Mouse (Mus musculus) kidney, postnatal 10 days (tissue): Measurements from ENCODE around the gene Plekhg2.

Source experiments
- DNase-seq: peaks from one replicate; pipeline ENCODE4 v3.0.0; 2021; ENCODE audit warnings: mixed read lengths

The Plekhg2 gene

DNA sequence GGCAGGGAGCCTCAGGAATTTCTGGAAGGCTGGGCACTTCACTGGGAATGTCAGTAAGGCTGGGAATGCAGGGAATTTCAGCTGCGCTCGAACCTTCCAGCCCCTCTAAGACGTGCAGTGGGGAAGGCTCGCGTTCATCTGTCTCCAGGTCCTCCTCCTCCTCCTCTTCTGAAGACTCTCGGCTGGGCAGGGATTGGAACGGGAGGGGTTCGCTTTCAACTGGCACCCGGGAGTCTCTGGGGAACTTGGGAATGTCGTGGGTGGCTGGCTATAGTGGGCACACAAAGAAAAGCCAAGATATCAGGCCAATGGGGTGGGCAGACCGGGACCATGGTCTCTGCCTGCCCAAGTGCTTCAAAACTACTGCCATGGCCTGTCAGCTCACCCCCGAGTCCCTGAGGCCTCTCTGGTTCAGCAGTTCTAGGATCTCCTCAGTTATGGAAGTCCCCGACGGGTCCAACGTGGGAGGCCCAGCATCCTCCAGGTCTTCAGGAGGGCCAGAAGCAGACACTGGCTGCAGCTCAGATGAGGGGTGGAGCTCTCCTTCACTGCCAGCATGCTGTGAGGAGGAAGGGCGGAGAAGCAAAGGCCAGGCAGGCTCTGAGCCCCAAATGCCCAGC lies 9.8 kb downstream of the Plekhg2 start:
- DNase-seq = no peak

DNA sequence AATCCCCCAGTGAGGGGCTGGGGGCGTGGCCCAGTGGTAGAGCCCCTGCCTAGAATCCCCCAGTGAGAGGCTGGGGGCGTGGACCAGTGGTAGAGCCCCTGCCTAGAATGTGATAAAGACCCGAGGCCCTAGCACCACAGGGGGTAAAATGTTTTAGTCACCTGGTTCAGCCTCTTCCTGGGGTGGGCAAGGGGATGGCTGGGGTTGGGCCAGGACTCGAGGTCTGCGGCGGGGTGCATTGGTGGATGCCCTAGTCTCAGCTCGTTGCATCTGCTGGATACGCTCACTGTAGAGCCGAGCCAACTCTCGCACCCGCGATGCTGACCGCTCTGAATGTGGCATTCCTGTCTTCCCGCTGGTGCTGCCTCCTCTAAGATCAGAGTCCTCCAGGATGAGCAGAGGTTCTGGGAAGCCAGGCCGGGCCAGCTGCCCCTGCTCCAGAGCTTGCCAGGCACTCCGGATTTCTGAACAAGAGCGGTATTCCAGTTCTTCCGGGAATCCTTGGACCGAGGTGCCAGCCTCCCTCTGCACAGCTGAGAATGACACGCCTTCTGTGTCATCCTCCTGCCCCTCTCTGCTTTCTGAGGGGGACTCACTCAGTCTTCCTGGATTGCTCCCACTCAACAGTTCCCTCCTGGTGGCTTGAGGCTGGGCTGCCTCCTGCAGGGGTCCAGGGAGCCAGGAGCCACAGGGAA lies 10.6 kb downstream of the Plekhg2 start:
- DNase-seq = no peak

DNA sequence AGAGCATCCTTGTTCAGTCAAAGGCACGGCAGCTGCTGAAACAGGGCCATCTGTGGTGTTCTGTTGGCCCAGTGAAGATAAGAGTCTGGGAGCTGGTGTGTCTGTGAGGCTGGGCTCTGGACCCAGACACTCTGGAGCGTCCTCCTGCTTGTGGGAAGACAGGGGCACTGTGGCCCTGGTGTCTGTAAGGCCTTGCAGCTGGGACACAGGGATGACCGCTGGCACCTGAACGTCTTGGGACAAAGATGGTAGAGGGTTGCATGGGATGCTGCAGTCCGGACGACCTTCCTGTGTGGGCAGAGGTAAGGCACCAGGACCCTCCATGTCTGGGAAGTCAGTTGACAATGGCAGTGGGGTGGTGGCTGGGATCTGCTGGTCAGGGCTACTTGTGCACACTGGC lies 12.1 kb downstream of the Plekhg2 start:
- DNase-seq = no peak

DNA sequence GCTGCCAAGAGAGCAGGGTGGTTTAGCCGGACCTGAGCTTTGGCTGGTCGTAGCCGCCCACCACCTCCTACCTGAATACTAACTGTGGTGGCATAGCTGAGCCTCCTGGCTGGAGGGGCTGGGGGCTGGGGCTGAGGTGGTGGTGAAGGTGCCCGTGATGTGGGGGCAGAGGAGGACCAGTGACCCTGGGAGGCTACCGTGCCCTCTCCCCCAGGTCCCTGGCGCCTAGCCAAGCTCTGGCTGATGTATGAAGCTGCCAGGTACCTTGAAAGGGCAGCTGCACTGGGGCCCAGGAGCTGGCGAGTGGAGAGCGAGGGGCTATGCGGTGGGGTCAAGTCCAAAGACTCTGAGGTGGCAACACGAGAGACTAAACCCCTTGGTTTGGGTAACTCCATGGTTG lies 12.5 kb downstream of the Plekhg2 start:
- DNase-seq = peak; percentile 52

DNA sequence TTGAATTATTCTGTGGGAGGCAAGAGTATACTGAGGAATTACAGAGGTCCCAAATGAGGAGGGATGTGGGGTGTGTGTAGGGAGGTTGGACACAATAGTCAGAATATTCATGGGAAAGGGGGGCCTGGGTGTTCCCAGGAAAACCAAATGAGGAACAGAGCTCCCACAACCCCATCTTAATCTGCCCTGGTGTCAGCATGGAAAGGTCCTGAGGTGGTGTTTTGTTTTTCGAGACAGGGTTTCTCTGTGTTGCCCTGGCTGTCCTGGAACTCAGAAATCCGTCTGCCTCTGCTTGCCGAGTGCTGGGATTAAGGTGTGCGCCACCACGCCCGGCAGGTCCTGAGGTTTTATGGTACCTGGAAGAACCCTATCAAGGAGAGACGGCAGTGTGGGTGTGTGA lies 14.0 kb downstream of the Plekhg2 start:
- DNase-seq = peak; percentile 6

GRCm38 (mm10) chr7:28357984-28358383 lies 14.4 kb downstream of the Plekhg2 start:
- peak; percentile 35 for DNase-seq

DNA sequence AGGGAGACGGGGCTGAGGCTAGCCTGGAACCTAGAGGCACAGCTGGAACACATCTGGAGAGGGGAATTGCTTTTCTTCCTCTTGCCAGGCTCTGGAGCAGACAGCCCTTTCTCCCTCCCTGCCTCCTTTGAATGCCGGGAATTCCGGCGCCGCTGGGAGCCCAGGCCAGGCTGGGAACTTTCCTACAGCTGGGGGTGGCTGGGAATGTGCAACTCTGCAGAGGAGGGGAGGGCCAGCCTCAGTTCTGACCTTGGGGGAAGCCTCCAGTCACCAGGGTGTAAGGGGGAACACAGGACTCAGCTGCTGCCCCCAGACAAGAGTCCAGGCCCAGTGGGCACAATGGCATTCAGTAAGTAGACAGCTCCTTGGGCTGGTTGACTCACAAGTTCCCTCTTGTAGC lies 15.4 kb downstream of the Plekhg2 start:
- DNase-seq = peak; percentile 87

DNA sequence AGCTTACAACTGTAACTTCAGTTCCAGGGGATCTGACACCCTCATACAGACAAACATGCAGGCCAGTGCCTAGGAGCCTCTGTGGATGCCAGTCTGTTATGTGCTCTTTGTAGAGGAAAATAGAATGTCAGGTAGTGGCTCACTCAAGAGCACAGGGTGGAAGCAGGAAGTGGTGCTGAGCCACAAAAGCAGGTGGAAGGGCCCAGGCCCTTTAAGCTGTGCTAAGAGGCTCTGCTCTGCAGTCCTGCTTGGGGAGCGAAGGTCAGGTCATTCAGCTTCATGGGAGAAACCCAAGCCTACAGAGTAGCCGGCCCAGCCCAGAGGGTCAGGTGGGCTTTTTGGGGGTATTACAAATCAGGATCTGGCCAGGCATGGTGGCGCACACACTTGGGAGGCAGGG lies 17.2 kb downstream of the Plekhg2 start:
- DNase-seq = no peak

DNA sequence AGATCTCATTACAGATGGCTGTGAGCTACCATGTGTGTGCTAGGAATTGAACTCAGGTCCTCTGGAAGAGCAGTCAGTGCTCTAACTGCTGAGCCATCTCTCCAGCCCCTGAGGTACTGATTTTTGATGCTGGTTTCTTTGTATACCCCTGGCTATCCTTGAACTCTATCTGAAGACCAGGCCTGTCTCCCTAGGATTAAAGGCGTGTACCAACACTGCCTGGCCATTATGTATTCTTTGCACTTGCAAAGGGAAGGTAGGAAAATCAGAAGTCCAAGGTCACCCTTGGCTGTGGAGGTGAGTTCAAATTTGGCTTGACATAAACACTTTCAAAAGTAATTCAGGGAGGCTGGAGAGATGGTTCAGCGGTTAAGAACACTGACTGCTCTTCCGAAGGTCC lies 17.8 kb downstream of the Plekhg2 start:
- no peak for DNase-seq

DNA sequence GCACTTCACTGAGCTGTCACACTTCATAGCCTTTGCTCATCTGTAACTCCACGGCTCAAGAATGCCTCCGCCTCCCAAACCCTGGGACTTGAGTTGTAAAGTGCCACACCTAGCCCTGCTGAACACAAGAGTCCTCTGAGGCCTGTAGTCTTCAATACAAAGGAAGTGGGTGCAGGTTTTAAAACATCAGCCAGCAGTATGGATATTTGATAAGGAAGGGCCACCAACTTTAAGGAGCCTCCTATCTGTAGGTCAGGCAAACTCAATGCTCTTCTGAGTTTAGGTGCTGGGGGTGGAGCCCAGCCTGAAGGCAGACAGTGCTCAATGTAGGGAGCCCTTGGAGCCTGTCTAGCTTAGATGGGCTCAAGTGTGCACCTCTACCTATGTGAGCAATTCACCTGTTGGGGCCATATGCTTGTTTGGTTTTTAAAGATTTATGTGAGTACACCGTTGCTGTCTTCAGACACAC lies 18.3 kb downstream of the Plekhg2 start:
- no peak for DNase-seq

- DNase-seq = peak; percentile 34
These were observed 19.1 kb downstream of the Plekhg2 start for GRCm38 (mm10) chr7:28353267-28353666.

DNA sequence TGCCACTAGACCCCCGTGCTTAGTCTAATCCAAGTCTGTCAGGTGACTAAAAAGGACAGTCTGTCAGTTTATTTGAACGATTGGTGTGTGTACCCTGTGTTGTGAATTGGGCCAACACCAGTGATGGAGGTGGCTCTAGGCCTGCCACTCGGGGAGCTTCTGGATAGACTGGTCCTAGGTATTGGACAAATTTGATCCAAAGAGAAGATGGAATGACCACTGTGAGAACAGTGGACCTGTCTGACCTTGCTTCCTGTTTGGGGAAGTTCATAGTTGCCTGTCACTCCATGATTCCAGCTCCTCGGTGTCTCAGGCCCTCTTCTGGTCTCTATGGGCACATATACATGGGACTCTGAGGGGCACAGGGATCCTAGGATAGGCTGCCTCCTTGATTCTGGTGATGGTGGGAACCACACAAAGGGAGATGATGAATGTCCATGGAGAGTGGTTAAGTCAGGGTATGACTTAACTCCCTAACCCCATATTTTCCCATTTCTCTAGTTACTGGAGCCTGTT lies 20.7 kb downstream of the Plekhg2 start:
- no peak for DNase-seq

DNA sequence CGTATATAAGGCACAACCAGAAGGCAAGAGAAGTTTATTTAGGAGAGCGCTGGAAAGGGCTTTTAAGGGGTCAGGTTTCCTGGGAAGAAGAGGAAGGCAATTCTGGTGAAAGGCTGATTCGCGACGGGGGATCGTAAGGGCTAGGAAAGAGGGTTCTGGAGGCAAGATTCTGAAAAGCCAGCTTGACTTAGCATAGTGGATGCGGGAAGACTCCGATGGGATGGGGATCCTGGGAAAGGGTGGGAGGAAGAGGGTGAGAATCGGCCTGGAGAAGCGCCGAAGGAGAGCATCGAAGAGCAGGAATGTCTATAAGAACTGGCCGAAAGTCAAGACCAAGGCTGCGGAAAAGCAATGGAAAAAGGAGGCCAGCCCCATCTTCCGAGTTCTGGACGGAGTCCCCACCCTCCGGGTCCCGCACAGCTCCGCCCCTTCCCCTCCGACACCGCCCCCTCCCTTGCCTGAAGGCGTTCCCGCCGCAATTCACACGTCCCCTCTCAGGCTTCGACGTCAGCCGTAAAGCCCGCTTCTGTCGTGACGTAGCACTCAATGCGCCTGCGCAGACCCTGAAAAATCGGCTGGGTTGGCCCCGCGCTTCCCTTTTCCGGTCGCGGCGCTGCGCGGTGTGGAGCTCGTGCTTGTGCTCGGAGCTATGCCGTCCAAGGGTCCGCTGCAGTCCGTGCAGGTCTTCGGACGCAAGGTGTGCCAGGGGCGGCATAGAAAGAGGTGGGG lies 22.1 kb downstream of the Plekhg2 start, which contains the start of gene Rps16:
Gene Rps16, plus strand, starts transcription at position 498 of the 729 bp plus-strand sequence.
- DNase-seq = peak; percentile 99

- DNase-seq = no peak
These were observed 23.8 kb downstream of the Plekhg2 start for GRCm38 (mm10) chr7:28348601-28349000.

- peak; percentile 36 for DNase-seq
These were observed 24.7 kb downstream of the Plekhg2 start for GRCm38 (mm10) chr7:28347746-28348145.

- DNase-seq = peak; percentile 78
These were observed 27.8 kb downstream of the Plekhg2 start for GRCm38 (mm10) chr7:28344637-28345036.

GRCm38 (mm10) chr7:28341381-28341780 lies 31.0 kb downstream of the Plekhg2 start:
- no peak for DNase-seq

GRCm38 (mm10) chr7:28339213-28339917 lies 33.0 kb downstream of the Plekhg2 start:
- peak; percentile 71 for DNase-seq

DNA sequence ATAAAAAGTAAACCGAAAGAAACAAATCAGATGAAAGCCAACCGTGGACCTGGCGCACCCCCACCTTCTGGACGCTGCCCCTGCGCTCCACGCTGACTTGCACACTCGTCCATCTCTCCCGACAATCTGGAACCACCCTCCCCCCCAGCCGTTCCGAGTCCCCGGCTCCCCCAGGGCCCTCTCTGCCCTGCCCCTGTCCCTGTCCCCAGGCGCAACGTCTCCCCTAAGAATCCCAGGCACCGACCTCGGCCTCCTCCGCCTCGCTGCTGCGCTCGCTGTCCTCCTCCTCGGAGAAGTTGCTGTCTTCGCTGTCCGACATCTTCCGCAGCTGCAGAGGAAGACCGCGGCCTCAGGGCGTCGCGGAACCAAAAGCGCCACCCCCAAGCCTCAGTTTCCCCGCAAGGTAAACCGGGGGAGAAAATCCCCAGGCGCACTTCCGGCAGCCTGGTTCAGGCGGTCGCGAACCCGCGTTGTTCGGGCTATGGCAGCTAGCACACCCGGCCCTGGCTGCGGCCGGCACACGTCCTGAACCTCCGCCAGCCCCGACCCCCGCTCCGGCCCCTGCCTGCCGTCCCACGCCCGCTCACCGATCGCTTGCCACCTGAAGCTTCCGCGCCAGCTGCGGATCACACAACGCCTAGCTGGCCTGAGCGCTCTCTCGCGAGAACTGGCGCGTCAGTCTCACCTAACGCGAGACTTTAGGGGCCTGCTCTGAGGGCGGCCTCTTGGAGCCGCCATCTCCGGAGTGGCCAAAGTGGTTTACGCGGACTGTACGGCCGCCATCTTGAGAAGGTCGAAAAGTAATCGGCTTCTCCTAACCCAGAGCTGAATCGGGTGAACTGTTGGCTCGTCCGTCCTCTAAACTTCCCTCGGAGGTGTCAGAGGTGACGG lies 34.0 kb downstream of the Plekhg2 start, which contains the start of gene Supt5:
Gene Supt5, minus strand, starts transcription at position 639 of the 891 bp plus-strand sequence.
- peak; percentile 99 for DNase-seq

GRCm38 (mm10) chr7:28335471-28335870 lies 36.9 kb downstream of the Plekhg2 start:
- no peak for DNase-seq

GRCm38 (mm10) chr7:28334534-28334933 lies 37.9 kb downstream of the Plekhg2 start:
- DNase-seq = no peak

DNA sequence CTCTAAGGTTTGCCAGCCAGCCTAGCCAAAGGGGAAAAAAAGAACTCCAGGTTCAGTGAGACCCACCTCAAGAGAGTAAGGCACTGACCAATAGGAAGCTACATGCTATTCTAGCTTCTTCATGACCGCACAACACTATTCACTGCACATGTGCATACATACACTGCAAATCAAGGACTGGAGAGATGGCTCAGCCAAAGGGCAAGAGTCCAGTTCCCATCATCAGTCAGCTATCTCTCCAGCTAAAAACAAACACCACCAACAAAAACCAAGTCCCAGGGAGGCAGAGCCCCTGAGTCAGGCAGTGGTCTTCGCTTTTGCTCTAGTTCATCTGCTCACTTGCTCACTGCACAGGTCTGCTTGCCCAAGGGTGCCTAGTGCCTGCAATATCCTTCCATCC lies 44.1 kb downstream of the Plekhg2 start:
- DNase-seq = no peak
